28 mouse cellular contexts compared by ENCODE assay signal in genomic region chr9:70818739-70819138, GRCm38 (mm10).
"Had no signal": no experiment of that assay in that cellular context is flagged by ENCODE, and none has a peak within 500 bp of the region (broad histone marks: within the 10 kb centered on the region; RNA-seq: fewer than 3 reads in every experiment).

No protein-coding gene starts in this region.

- H3K9ac ChIP-seq: heart, embryonic 12.5 days; hindbrain, embryonic 12.5 days; hindbrain, embryonic 14.5 days; kidney, embryonic 15.5 days; limb, embryonic 12.5 days; liver, embryonic 13.5 days; liver, embryonic 15.5 days had no signal

- H3K9me3 ChIP-seq: heart, embryonic 12.5 days; hindbrain, embryonic 10.5 days; hindbrain, embryonic 12.5 days; kidney, embryonic 15.5 days; limb, embryonic 10.5 days; limb, embryonic 12.5 days; liver, embryonic 13.5 days; liver, embryonic 15.5 days had no signal

- H3K27me3 ChIP-seq: heart, embryonic 12.5 days; hindbrain, embryonic 12.5 days; kidney, embryonic 15.5 days; limb, embryonic 12.5 days; liver, embryonic 13.5 days; liver, embryonic 15.5 days had no signal

- H3K36me3 ChIP-seq: heart, embryonic 12.5 days; hindbrain, embryonic 10.5 days; hindbrain, embryonic 12.5 days; kidney, embryonic 15.5 days; limb, embryonic 10.5 days; limb, embryonic 12.5 days; liver, embryonic 13.5 days had no signal

- H3K4me3 ChIP-seq: gastrocnemius, adult 2 months; heart, adult 2 months; heart, embryonic 12.5 days; hindbrain, embryonic 10.5 days; hindbrain, embryonic 12.5 days; kidney, embryonic 15.5 days; limb, embryonic 10.5 days; limb, embryonic 12.5 days; liver, embryonic 13.5 days; liver, embryonic 15.5 days had no signal

- ATAC-seq: hindbrain, embryonic 16.5 days; inflammation-experienced regulatory T-cells, adult 6 months had no signal

- H3K27ac ChIP-seq: gastrocnemius, adult 2 months; heart, adult 2 months; hindbrain, embryonic 10.5 days; hindbrain, embryonic 12.5 days; hindbrain, embryonic 14.5 days; kidney, embryonic 15.5 days; kidney, postnatal 0 days; limb, embryonic 10.5 days; limb, embryonic 12.5 days; liver, embryonic 13.5 days; liver, embryonic 15.5 days had no signal

- DNase-seq: gastrocnemius, adult 2 months; gastrocnemius, postnatal 10 days; gastrocnemius, postnatal 36 days; heart, adult 11 months; heart, adult 2 months; heart, postnatal 10 days; heart, postnatal 4 days; kidney, adult 11 months; kidney, adult 2 months; kidney, adult 9 months; kidney, postnatal 14 days; kidney, postnatal 36 days; layer of hippocampus, adult 9-11 months; layer of hippocampus, postnatal 36 days; liver; liver, embryonic 13.5 days had no signal

- H3K4me2 ChIP-seq: heart, embryonic 12.5 days; hindbrain, embryonic 12.5 days; hindbrain, embryonic 14.5 days; kidney, embryonic 15.5 days; limb, embryonic 12.5 days; liver, embryonic 11.5 days; liver, embryonic 13.5 days; liver, embryonic 15.5 days had no signal
